Mouse (Mus musculus) midbrain, embryonic 12.5 days (tissue): ENCODE measurements at regions not wholly inside any gene's neighbourhood (a gene's known extent, or its start where the extent isn't known, plus 50 kb on each side); places are given as distances from the start of the nearest gene placed in this dataset.
A peak's percentile ranks its signal among the peaks of the same experiment; 100 is the strongest.

Experiments used
- ATAC-seq: fragments of 200-750 bp; cut with Nextera tagmentation; 2 replicates; pipeline ENCODE4 v1.8.0; 2017; ENCODE audit warnings: low read depth, moderate TSS enrichment, moderate library complexity; ENCODE audit not compliant: low FRiP score
- H3K27ac ChIP-seq: fragments of 300-500 bp; sonication (generic); replicated peaks from 2 replicates; pipeline ENCODE4 v1.5.1; 2016; ENCODE audit warnings: mild to moderate bottlenecking
- H3K27me3 ChIP-seq: fragments of 300-500 bp; sonication (generic); 2 replicates; pipeline ENCODE4 v1.6.1; 2016; ENCODE audit warnings: mild to moderate bottlenecking
- H3K36me3 ChIP-seq: fragments of 300-500 bp; sonication (generic); 2 replicates; pipeline ENCODE4 v1.6.1; 2016
- H3K4me1 ChIP-seq: fragments of 300-500 bp; sonication (generic); 2 replicates; pipeline ENCODE4 v1.6.1; 2016
- H3K4me2 ChIP-seq: fragments of 300-500 bp; sonication (generic); replicated peaks from 2 replicates; pipeline ENCODE4 v1.6.1; 2016; ENCODE audit warnings: mild to moderate bottlenecking, moderate library complexity
- H3K4me3 ChIP-seq: fragments of 300-500 bp; sonication (generic); 2 replicates; pipeline ENCODE4 v1.5.1; 2016; ENCODE audit warnings: mild to moderate bottlenecking
- H3K9ac ChIP-seq: fragments of 300-500 bp; sonication (generic); replicated peaks from 2 replicates; pipeline ENCODE4 v1.6.1; 2016; ENCODE audit warnings: mild to moderate bottlenecking, moderate library complexity
- H3K9me3 ChIP-seq: fragments of 300-500 bp; sonication (generic); 2 replicates; pipeline ENCODE4 v1.6.1; 2016; ENCODE audit warnings: mild to moderate bottlenecking
- WGBS: fragments of 180-500 bp; shearing (Covaris S2); methylation state at CpG from one replicate; pipeline ENCODE4 v1.1.7; 2016; 5-methylcytosine and 5-hydroxymethylcytosine counted together

DNA sequence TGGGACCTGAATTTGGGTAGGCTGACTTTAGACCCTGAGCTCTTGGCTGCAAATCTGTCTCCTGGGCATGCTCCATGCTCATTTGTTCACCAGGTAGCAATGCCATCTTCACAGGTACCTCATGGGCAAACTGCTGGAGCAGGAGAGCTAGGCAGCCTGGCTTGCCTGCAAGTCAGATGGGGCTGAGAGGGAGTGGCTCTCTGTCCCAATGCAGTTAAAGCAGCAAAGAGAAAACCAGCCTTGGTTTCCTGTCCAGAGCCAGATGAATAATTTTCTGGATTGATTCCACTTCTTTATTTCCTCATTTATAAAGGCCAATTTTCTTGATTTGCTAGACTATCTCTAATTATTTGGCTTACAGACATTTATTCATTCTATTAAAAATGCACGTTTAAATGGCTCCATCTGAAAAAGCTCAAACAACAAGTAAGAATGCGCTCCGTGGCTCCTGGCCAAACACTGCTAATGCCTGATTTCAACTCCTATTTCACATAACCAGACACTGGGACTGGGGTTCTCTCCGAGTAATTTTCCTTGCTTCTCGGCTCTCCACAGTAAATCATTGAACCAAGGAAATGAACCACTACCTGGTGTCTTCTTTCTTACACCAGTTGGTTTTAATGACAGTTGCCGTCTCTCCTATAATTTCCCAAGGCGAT, 60.5 kb downstream of the Rsl24d1 start:
- Histone ChIP-seq H3K9me3 (no peaks in the 10 kb centered on the region), H3K9ac (no peak overlapping the region), H3K27me3 (no peaks in the 10 kb centered on the region), H3K27ac (no peak overlapping the region), H3K4me1 (no peaks in the 10 kb centered on the region), H3K4me3 (no peak overlapping the region), H3K36me3 (no peaks in the 10 kb centered on the region), H3K4me2 (no peak overlapping the region)
- no peak for ATAC-seq
- WGBS, result 88% methylated on average over 7 of the region's 7 CpGs

DNA sequence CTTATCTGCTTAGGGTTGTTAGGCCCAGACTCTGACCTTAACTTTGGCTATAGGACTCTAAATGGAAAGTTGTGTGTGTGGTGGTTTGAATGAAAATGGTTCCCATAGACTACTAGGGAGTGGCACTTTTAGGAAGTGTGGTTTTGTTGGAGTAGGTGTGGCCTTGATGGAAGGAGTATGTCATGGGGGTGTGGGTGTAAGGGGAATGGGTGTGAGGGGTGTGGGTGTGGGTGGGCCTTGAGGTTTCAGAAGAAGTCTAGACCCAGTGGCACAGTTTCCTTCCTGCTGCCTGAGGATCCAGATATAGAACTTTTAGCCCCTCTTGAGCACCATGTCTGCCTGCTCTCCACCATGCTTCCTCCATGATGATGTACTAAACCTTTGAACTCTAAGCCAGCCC, 63.4 kb downstream of the Rsl24d1 start:
- Histone ChIP-seq H3K9ac (no peak overlapping the region), H3K4me1 (no peaks in the 10 kb centered on the region), H3K27ac (no peak overlapping the region), H3K27me3 (no peaks in the 10 kb centered on the region), H3K4me2 (no peak overlapping the region), H3K36me3 (no peaks in the 10 kb centered on the region), H3K9me3 (no peaks in the 10 kb centered on the region), H3K4me3 (no peak overlapping the region)
- no peak for ATAC-seq

DNA sequence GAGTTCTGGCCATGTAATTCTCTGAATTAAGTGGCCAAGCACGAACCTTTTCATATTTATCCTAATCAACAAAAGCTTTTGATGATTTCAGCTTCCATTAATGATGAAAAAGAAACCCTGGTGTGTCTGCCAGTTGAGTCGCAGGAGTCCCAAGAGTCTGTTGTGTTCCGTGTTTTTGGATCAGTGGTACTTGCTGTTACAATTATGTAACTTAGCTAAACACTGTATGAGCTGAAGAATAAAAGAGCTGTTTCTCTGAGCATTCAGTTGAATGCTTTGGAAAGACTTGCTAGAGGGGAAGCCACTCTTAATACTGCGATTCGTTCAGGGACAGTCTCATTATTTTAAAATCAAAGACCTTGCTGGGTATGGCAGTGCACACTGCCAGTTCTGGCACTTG, 70.1 kb downstream of the Rsl24d1 start:
- no peak overlapping the region for H3K27ac ChIP-seq
- no peaks in the 10 kb centered on the region for H3K4me1 ChIP-seq
- H3K36me3 ChIP-seq, result no peaks in the 10 kb centered on the region
- no peaks in the 10 kb centered on the region for H3K9me3 ChIP-seq
- H3K27me3 ChIP-seq, result no peaks in the 10 kb centered on the region
- H3K4me3 ChIP-seq, result no peak overlapping the region
- H3K9ac ChIP-seq, result no peak overlapping the region
- WGBS, result 77% methylated on average over 5 of the region's 5 CpGs
- H3K4me2 ChIP-seq, result no peak overlapping the region
- no peak for ATAC-seq

DNA sequence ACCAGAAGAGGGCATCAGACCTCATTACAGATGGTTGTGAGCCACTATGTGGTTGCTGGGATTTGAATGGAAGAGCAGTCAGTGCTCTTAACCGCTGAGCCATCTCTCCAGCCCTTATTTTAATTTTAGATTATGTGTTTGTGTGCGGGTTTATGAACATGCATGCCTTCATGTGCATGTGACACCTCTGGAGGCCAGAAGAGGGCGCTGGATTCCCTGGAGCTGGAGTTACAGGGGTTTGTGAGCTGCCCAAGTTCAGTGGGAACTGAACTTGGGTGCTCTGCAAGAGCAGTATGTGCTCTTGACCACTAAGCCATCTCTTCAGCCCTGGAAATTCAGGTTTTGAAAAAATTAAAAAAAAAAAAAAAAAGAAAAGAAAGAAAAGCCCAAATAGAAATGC, 71.7 kb downstream of the Rsl24d1 start:
- WGBS, result 35% methylated on average over 3 of the region's 3 CpGs

DNA sequence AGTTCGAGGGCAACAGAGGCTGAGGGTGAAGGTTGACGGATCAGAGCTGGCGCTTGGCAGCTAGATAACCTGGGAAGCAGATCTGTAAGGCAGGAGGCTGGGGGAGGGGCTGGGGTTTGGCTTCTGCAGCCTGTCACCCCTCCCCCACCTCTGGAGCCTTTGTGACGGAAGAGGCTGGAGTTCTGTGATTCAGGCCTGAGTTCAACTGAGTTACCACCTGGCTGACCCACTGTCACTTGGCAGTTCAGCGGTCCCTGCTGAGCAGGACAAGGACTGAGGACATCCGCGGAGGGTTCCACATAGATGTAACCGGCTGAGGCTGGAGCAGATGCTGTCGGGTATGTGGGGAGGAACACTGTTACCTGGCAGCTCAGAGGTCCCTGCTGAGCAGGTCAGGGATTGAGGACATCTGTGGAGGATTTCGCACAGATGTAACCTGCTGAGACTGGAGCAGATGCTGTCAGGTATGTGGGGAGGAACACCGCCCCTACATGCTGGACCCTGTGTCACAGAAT, 79.1 kb downstream of the Rsl24d1 start:
- no peak overlapping the region for H3K27ac ChIP-seq
- H3K9ac ChIP-seq, result no peak overlapping the region
- WGBS, result 21% methylated on average over 11 of the region's 11 CpGs
- no peaks in the 10 kb centered on the region for H3K36me3 ChIP-seq
- H3K9me3 ChIP-seq, result no peaks in the 10 kb centered on the region
- peak; percentile 54; the same call in 1 of the 2 replicates for ATAC-seq
- no peak overlapping the region for H3K4me3 ChIP-seq
- H3K4me1 ChIP-seq, result peaks cover 7% of the 10 kb centered on the region; the same call in 1 of the 2 replicates
- no peaks in the 10 kb centered on the region for H3K27me3 ChIP-seq
- peak overlapping the region; percentile 15; the same call in 1 of the 2 replicates for H3K4me2 ChIP-seq

More for the DNA sequence above, 71.7 kb downstream of the Rsl24d1 start:
- Histone ChIP-seq H3K9ac (no peak overlapping the region), H3K27ac (no peak overlapping the region), H3K4me1 (no peaks in the 10 kb centered on the region), H3K27me3 (no peaks in the 10 kb centered on the region), H3K4me3 (no peak overlapping the region), H3K36me3 (no peaks in the 10 kb centered on the region), H3K4me2 (no peak overlapping the region), H3K9me3 (no peaks in the 10 kb centered on the region)
- no peak for ATAC-seq

DNA sequence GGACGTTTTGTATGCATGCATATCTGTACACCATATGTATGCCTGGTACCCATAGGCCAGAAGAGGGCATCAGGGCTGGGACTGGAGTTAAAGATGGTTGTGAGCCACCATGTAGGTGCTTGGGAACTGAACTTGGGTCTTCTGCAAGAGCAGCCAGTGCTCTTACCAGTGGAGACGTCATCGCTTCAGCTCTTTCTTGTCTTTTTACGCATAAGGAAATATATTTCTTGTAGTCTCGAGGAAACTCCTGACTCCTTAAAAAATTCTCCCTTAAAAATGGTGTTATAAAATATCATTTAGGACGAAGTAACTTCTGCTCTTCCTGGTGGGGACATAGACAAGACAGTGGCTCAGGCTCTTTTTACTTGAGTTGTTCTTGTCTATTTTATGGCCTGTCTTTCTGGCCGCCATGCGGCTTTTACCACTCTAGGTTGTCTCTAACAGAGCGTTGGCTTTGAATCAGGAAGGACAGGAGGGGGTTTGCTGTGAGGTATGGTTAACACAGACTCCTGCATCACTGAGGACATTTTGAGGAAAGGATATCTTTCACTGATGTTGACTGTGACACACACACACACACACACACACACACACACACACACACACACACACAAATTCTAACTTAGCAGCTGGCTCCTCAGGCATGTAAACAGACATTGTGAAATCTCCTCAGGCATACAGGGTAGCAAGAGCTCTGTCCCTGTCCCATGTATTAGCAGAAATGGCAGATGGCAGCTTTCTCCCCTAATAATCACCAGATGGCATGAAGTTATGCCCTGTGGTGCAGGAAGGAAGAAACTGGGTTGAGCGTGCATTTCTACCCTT, 85.2 kb downstream of the Rsl24d1 start:
- H3K36me3 ChIP-seq, result no peaks in the 10 kb centered on the region
- H3K4me2 ChIP-seq, result no peak overlapping the region
- ATAC-seq, result no peak
- no peak overlapping the region for H3K27ac ChIP-seq
- H3K4me3 ChIP-seq, result no peak overlapping the region
- no peaks in the 10 kb centered on the region for H3K9me3 ChIP-seq
- 83% methylated on average over 10 of the region's 10 CpGs for WGBS
- H3K4me1 ChIP-seq, result no peaks in the 10 kb centered on the region
- H3K9ac ChIP-seq, result no peak overlapping the region
- H3K27me3 ChIP-seq, result no peaks in the 10 kb centered on the region

DNA sequence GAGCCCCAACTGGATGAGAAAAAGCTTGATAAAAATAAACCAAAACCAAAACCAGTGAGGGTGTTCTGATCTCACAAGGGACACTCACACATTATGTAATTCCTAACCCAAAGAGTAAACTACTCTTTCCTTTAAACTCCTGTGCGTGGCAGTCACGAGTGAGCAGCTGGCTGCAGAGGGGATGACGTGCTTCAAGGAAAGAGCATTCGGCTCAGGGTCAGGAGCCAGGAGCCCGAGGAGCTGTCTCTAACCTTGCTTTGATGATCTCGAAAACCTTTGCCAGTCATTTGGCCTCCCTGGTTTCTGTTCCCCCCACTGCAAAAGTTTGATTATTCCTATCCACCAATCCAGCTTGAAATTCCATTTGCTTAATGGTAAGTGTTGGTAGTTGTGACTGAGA, 109.9 kb downstream of the Rsl24d1 start:
- H3K36me3 ChIP-seq, result no peaks in the 10 kb centered on the region
- no peak for ATAC-seq
- no peaks in the 10 kb centered on the region for H3K9me3 ChIP-seq
- H3K4me2 ChIP-seq, result no peak overlapping the region
- H3K9ac ChIP-seq, result no peak overlapping the region
- 68% methylated on average over 6 of the region's 6 CpGs for WGBS
- H3K4me1 ChIP-seq, result no peaks in the 10 kb centered on the region
- no peak overlapping the region for H3K27ac ChIP-seq
- H3K4me3 ChIP-seq, result no peak overlapping the region
- no peaks in the 10 kb centered on the region for H3K27me3 ChIP-seq

DNA sequence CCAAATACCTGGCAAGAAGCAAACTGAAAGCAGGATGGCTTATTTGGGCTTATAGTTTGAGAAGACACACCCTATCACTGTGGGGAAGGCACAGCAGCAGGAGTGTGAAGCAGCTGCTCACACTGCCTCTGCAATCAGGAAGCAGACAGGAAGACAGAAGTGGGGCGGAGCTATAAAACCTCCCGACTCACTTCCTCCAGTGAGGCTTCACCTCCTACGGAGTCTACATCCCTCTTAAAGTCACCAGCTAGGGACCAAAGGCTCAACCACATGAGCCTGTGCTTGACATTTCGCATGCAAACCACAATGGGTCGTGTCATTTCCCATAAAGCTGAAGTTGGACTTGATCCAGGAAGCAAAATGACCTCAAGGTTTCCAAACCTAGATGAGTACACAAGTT, 127.0 kb downstream of the Rsl24d1 start:
- Histone ChIP-seq H3K36me3 (no peaks in the 10 kb centered on the region), H3K9ac (no peak overlapping the region), H3K27ac (no peak overlapping the region), H3K4me3 (no peak overlapping the region), H3K4me2 (no peak overlapping the region), H3K9me3 (no peaks in the 10 kb centered on the region), H3K4me1 (no peaks in the 10 kb centered on the region), H3K27me3 (no peaks in the 10 kb centered on the region)
- no peak for ATAC-seq
- WGBS, result 77% methylated on average over 5 of the region's 5 CpGs

DNA sequence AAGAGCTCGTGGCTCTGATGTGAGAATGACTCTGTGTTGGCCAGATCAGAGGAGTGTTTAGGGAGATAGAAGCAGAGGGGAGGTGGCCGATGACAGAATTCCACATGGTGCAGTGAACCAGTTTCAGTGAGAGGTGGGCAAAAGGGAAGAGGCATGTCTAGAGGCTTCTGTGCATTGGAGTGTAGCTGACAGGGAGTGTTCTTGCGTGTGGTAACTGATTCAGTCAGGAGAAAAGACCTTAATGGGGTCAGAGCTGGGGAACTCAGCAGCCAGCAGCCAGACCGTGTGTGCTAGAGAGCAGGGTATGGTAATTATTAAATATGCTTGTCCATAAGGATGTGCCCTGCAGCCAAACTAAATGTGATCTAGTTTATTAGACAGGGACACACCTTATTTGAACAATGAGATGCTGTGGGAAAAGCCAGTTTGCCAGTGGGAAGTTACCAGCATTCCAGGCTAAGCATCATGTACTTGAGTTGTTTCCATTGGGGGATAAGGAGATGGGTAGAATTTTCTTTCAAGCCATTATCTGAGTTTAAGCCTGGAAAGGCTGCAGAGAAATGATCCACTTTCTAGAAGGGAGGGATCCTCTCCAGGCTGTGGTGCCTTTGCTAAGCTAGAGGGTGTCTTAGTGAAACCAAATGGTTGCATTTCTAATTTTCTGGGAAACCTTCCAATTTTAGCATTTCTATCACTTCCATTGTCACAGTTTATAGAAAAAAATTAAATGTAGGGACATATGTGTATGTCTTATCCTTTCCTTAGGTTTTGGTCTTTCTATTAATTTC, 129.5 kb downstream of the Rsl24d1 start:
- Histone ChIP-seq H3K36me3 (no peaks in the 10 kb centered on the region), H3K27me3 (no peaks in the 10 kb centered on the region), H3K9ac (no peak overlapping the region), H3K4me2 (no peak overlapping the region), H3K4me1 (no peaks in the 10 kb centered on the region), H3K27ac (0 out of 2 replicates have a peak overlapping the region, but pooled peaks have one; percentile 32), H3K9me3 (no peaks in the 10 kb centered on the region), H3K4me3 (no peak overlapping the region)
- WGBS, result 64% methylated on average over 4 of the region's 4 CpGs
- ATAC-seq, result no peak

DNA sequence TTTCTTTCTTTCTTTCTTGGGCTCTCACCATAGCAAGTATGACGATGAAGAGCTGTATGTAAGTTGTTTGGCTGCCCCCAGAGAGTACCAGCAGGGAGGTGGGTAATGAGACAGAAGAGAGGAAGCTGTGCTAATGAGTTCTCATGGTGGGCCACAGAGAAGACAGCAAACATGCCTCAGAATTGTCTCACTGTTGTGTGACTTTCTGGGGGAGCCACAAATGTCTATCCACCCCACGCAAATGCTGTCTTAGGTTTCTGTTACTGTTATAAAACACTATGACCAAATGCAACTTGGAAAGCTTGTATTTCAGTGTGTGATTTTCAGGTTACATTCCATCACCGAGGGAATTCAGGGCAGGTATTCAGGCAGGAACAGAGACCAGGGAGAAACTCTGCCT, 131.0 kb downstream of the Rsl24d1 start:
- WGBS, result 79% methylated on average over 3 of the region's 3 CpGs
- Histone ChIP-seq H3K27me3 (no peaks in the 10 kb centered on the region), H3K9ac (no peak overlapping the region), H3K27ac (no peak overlapping the region), H3K4me3 (no peak overlapping the region), H3K4me1 (no peaks in the 10 kb centered on the region), H3K36me3 (no peaks in the 10 kb centered on the region), H3K4me2 (no peak overlapping the region), H3K9me3 (no peaks in the 10 kb centered on the region)
- ATAC-seq, result no peak

DNA sequence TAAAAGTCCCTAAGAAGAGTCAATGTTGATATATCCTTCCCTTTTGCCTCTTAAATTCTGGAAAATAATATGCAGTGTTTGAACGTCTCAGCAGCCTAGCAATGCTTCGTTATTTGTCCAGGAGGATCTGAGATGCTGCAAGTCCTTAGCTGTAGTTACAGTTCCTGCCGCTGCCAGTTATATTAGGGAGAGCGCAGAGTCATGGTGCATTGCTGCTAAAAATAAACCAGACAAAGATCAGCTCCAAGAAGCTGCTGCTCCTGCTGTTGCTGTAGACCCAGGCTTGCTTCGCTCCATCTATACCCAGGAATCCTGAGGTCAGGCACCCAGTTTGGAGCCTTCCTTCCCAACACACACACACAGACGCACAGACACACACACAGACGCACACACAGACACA, 132.3 kb downstream of the Rsl24d1 start:
- H3K27me3 ChIP-seq, result no peaks in the 10 kb centered on the region
- no peaks in the 10 kb centered on the region for H3K4me1 ChIP-seq
- no peaks in the 10 kb centered on the region for H3K9me3 ChIP-seq
- no peak overlapping the region for H3K4me3 ChIP-seq
- no peak for ATAC-seq
- 90% methylated on average over 7 of the region's 7 CpGs for WGBS
- no peak overlapping the region for H3K4me2 ChIP-seq
- H3K27ac ChIP-seq, result no peak overlapping the region
- no peak overlapping the region for H3K9ac ChIP-seq
- H3K36me3 ChIP-seq, result no peaks in the 10 kb centered on the region

DNA sequence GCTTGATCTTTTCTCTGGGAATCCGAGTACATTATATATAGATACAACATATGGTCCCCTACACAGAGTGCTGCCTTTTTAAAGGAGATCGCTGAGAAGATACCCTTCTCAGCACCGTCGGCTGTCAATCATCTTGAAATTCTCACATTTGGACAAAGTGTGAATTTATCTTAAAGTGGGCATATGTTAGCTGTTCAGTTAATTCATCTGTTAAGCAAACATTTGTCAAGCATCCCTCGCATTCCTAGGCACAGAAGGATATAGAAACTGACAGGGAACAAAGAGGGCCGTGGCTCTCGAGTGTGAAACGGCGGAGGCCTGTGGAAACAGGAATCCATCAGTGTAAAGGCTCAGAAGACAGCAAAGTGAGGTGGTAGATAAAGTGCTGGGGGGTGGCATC, 144.9 kb downstream of the Rsl24d1 start:
- Histone ChIP-seq H3K9me3 (no peaks in the 10 kb centered on the region), H3K4me1 (no peaks in the 10 kb centered on the region), H3K27me3 (no peaks in the 10 kb centered on the region), H3K9ac (no peak overlapping the region), H3K4me3 (no peak overlapping the region), H3K27ac (no peak overlapping the region), H3K36me3 (no peaks in the 10 kb centered on the region), H3K4me2 (no peak overlapping the region)
- 70% methylated on average over 9 of the region's 9 CpGs for WGBS
- ATAC-seq, result no peak
